Mouse (Mus musculus) testis, adult 2 months (tissue): Measurements from ENCODE around the gene Uqcc1.

Experiments
- CTCF ChIP-seq: fragments of 200-500 bp; IDR thresholded peaks from 2 replicates; pipeline ENCODE4 v1.5.1; 2012; ENCODE audit warnings: low read depth, mild to moderate bottlenecking, inconsistent platforms, low read length, moderate library complexity; ENCODE audit not compliant: control insufficient read depth, insufficient read depth, insufficient replicate concordance
- POLR2A ChIP-seq: fragments of 200-500 bp; IDR thresholded peaks from 2 replicates; pipeline ENCODE4 v1.6.1; 2012; ENCODE audit warnings: low read depth, mild to moderate bottlenecking, inconsistent platforms, low read length, moderate library complexity; ENCODE audit not compliant: control insufficient read depth

GRCm38 (mm10) chr2:155819392-155819448 lies 110.9 kb downstream of the Uqcc1 start, which contains the start of gene BC029722:
- TF ChIP-seq CTCF (no peak), POLR2A (no peak)
